Comparison of ENCODE assay signal across 24 mouse cellular contexts in the genomic region with DNA sequence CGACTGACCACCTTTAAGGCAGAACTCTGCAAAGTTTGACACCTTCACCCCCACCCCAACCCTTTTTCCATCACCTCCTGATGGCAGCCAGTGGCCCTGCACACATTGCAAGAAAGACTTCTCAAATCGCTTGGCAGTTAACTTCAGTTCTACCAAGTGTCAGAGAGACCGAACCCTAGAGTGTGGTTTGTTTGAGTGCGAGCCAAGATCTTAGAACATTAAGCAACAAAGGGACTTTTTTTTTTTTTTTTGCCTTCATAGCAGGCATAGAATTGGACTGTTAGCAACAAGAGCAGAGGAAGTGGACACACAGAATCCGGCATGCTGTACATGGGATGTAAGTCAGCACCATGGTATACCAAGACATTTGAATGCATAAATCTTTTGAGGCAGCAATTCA. TPM values are rescaled to one million over a fixed set of nuclear protein-coding genes. Genes with fewer than 3 reads are reported as not detected.
A peak's percentile ranks its signal among the peaks of the same experiment; 100 is the strongest.
DNase-seq lines count a peak whose midpoint lies in the region; ATAC-seq and TF ChIP-seq lines count a peak whose summit lies in the region.
"Had no signal": no experiment of that assay in that cellular context is flagged by ENCODE, and none has a peak within 500 bp of the region (broad histone marks: within the 10 kb centered on the region; RNA-seq: fewer than 3 reads in every experiment).

No protein-coding gene starts in this region.

- H3K9ac ChIP-seq in midbrain, embryonic 11.5 days (ENCODE audit: low read length), result no peak overlapping the region
- H3K9ac ChIP-seq in midbrain, embryonic 14.5 days (replicated peaks; ENCODE audit: low read length), result no peak overlapping the region
- H3K9ac ChIP-seq in liver, postnatal 0 days (replicated peaks), result no peak overlapping the region
- H3K9ac ChIP-seq: forebrain, embryonic 12.5 days; heart, embryonic 15.5 days had no signal

- DNase-seq in midbrain, embryonic 11.5 days (ENCODE audit: low spot score, missing footprints), result peak; percentile 60
- no peak for DNase-seq in midbrain, embryonic 14.5 days
- DNase-seq in adipocyte (ENCODE audit: low spot score), result peak; percentile 77
- no peak for DNase-seq in layer of hippocampus, adult 9-10 months (ENCODE audit: low spot score)
- no peak for DNase-seq in liver, postnatal 0 days
- DNase-seq in urinary bladder, adult 2 months (ENCODE audit: low spot score), result no peak
- DNase-seq: adrenal gland, adult 2 months; cerebellum, adult 18-20 months; cerebellum, postnatal 14 days; gastrocnemius, postnatal 36 days; heart, postnatal 4 days; kidney, postnatal 14 days; thymus, adult 2 months; thymus, postnatal 4 days had no signal

- H3K4me3 ChIP-seq in midbrain, embryonic 11.5 days (ENCODE audit: low read depth, low read length), result no peak overlapping the region
- no peak overlapping the region for H3K4me3 ChIP-seq in midbrain, embryonic 14.5 days (replicated peaks; ENCODE audit: low read depth, low read length)
- H3K4me3 ChIP-seq in liver, postnatal 0 days (ENCODE audit: low read depth, low read length), result no peak overlapping the region
- H3K4me3 ChIP-seq: forebrain, embryonic 12.5 days; heart, embryonic 15.5 days; midbrain, embryonic 10.5 days had no signal

- no peaks in the 10 kb centered on the region for H3K27me3 ChIP-seq in midbrain, embryonic 11.5 days (ENCODE audit: control insufficient read depth, insufficient read depth, low read length)
- no peaks in the 10 kb centered on the region for H3K27me3 ChIP-seq in midbrain, embryonic 14.5 days (ENCODE audit: control insufficient read depth, insufficient read depth, low read length)
- H3K27me3 ChIP-seq in liver, postnatal 0 days (ENCODE audit: insufficient read depth, low read length), result no peaks in the 10 kb centered on the region
- H3K27me3 ChIP-seq: forebrain, embryonic 12.5 days; heart, embryonic 15.5 days; Patski had no signal

- no peak for TF ChIP-seq CTCF in liver, postnatal 0 days (IDR thresholded peaks at IDR 0.05; ENCODE audit: low read depth)

- peaks cover 12% of the 10 kb centered on the region; the same call in 1 of the 2 replicates for H3K36me3 ChIP-seq in midbrain, embryonic 11.5 days (ENCODE audit: control insufficient read depth, insufficient read depth, low read length)
- H3K36me3 ChIP-seq in midbrain, embryonic 14.5 days (ENCODE audit: control insufficient read depth, insufficient read depth, low read length), result peaks cover 21% of the 10 kb centered on the region
- H3K36me3 ChIP-seq in liver, postnatal 0 days (replicated peaks; ENCODE audit: insufficient read depth, low read length), result no peaks in the 10 kb centered on the region

- H3K27ac ChIP-seq in midbrain, embryonic 11.5 days (ENCODE audit: low read depth, low read length), result no peak overlapping the region
- no peak overlapping the region for H3K27ac ChIP-seq in midbrain, embryonic 14.5 days (replicated peaks; ENCODE audit: low read depth, low read length)
- no peak overlapping the region for H3K27ac ChIP-seq in liver, postnatal 0 days (ENCODE audit: low read depth)
- H3K27ac ChIP-seq: forebrain, embryonic 12.5 days; heart, embryonic 15.5 days; hindbrain, postnatal 0 days; midbrain, embryonic 10.5 days; stomach, postnatal 0 days had no signal

- TF ChIP-seq EP300 in liver, postnatal 0 days (IDR thresholded peaks at IDR 0.05; ENCODE audit: low read depth), result no peak

- no peaks in the 10 kb centered on the region for H3K9me3 ChIP-seq in midbrain, embryonic 11.5 days (ENCODE audit: control insufficient read depth, low read length)
- no peaks in the 10 kb centered on the region for H3K9me3 ChIP-seq in midbrain, embryonic 14.5 days (ENCODE audit: control insufficient read depth, low read length)
- no peaks in the 10 kb centered on the region for H3K9me3 ChIP-seq in liver, postnatal 0 days (ENCODE audit: low read length)
- H3K9me3 ChIP-seq: forebrain, embryonic 12.5 days; heart, embryonic 15.5 days; midbrain, embryonic 10.5 days had no signal

- WGBS in midbrain, embryonic 11.5 days, result 90% methylated on average over 5 of the region's 5 CpGs
- 82% methylated on average over 5 of the region's 5 CpGs for WGBS in midbrain, embryonic 14.5 days
- 73% methylated on average over 5 of the region's 5 CpGs for WGBS in liver, postnatal 0 days (ENCODE audit: insufficient replicate concordance)

- ATAC-seq in midbrain, embryonic 11.5 days (ENCODE audit: low FRiP score), result no peak
- no peak for ATAC-seq in midbrain, embryonic 14.5 days (ENCODE audit: low FRiP score, low TSS enrichment)
- ATAC-seq in granulocyte monocyte progenitor cell, adult 5-6 weeks (replicated peaks; ENCODE audit: poor library complexity, severe bottlenecking), result peak; percentile 25
- no peak for ATAC-seq in liver, postnatal 0 days
- ATAC-seq: CD4-positive, CD25-positive, alpha-beta regulatory T cell, adult 4 months; intestine, embryonic 16.5 days; Patski had no signal

- H3K4me1 ChIP-seq in midbrain, embryonic 11.5 days (ENCODE audit: control insufficient read depth, insufficient read depth, low read length), result peaks cover 39% of the 10 kb centered on the region
- peaks cover 42% of the 10 kb centered on the region for H3K4me1 ChIP-seq in midbrain, embryonic 14.5 days (ENCODE audit: control insufficient read depth, insufficient read depth, low read length)
- no peaks in the 10 kb centered on the region for H3K4me1 ChIP-seq in liver, postnatal 0 days (ENCODE audit: insufficient read depth)

- no peak overlapping the region for H3K4me2 ChIP-seq in midbrain, embryonic 11.5 days
- no peak overlapping the region for H3K4me2 ChIP-seq in midbrain, embryonic 14.5 days (ENCODE audit: low read length)
- no peak overlapping the region for H3K4me2 ChIP-seq in liver, postnatal 0 days (ENCODE audit: low read depth, low read length)
- H3K4me2 ChIP-seq: forebrain, embryonic 12.5 days; heart, embryonic 15.5 days had no signal

RNA-seq across cellular contexts. Expression of gene Msantd3, which starts 9.9 kb away (rescaled TPM):
- 77.6 and 81.8 TPM in 2 replicates for polyA plus RNA-seq in midbrain, embryonic 11.5 days (2014; fragmentation: Nextera tagmentation; extraction: Ambion mirVana)
- 36.2 and 38.1 TPM in 2 replicates for polyA plus RNA-seq in midbrain, embryonic 14.5 days (2014; fragmentation: Nextera tagmentation; extraction: Ambion mirVana)
- total RNA-seq in granulocyte monocyte progenitor cell, adult 5-6 weeks (2014; fragmentation: Nextera tagmentation), result 31.8 and 77.2 TPM in 2 replicates
- total RNA-seq in granulocyte monocyte progenitor cell, adult 5-6 weeks (2017), result 62.6 and 71.2 TPM in 2 replicates
- polyA plus RNA-seq in liver, postnatal 0 days (2015; fragmentation: Nextera tagmentation; extraction: Ambion mirVana), result 2.3 and 2.4 TPM in 2 replicates
- polyA plus RNA-seq in urinary bladder, adult 2 months (2012; rRNA removed), result 22.6 and 25.4 TPM in 2 replicates
- polyA plus RNA-seq: CD4-positive, CD25-positive, alpha-beta regulatory T cell, adult 4 months had no signal

RNA-seq across cellular contexts. Expression of gene Tmeff1, which starts 35.3 kb away (rescaled TPM):
- polyA plus RNA-seq in midbrain, embryonic 11.5 days (2014; fragmentation: Nextera tagmentation; extraction: Ambion mirVana), result 258 TPM in 2 replicates
- polyA plus RNA-seq in midbrain, embryonic 14.5 days (2014; fragmentation: Nextera tagmentation; extraction: Ambion mirVana), result 321 and 359 TPM in 2 replicates
- total RNA-seq in granulocyte monocyte progenitor cell, adult 5-6 weeks (2014; fragmentation: Nextera tagmentation), result not detected in 2 replicates
- 1.3 and 1.9 TPM in 2 replicates for total RNA-seq in granulocyte monocyte progenitor cell, adult 5-6 weeks (2017)
- polyA plus RNA-seq in liver, postnatal 0 days (2015; fragmentation: Nextera tagmentation; extraction: Ambion mirVana), result 0.36 TPM in 2 replicates
- 20.0 and 22.8 TPM in 2 replicates for polyA plus RNA-seq in urinary bladder, adult 2 months (2012; rRNA removed)
- polyA plus RNA-seq: liver, adult 2 months had no signal

Comparison
In these comparisons a context has a peak if more than half of its experiments do, and no peak if none do; other contexts are left out.
1. DNase-seq: peak in midbrain, embryonic 11.5 days (single experiment) and adipocyte (single experiment); none in midbrain, embryonic 14.5 days (single experiment), layer of hippocampus, adult 9-10 months (single experiment), liver, postnatal 0 days (single experiment) and urinary bladder, adult 2 months (single experiment).
2. RNA of gene Tmeff1, which starts 35.3 kb away (polyA plus RNA-seq): 321 to 359 TPM in midbrain, embryonic 14.5 days, 258 TPM in midbrain, embryonic 11.5 days and 20.0 to 22.8 TPM in urinary bladder, adult 2 months; 0.36 TPM in liver, postnatal 0 days; every median in the first group is over 10 times any median in the second.